Mouse (Mus musculus) liver, adult 2 months (tissue): ENCODE data around the gene Runx1. TPM values are rescaled to one million over a fixed set of nuclear protein-coding genes. Genes with fewer than 3 reads are reported as not detected.
A peak's percentile ranks its signal among the peaks of the same experiment; 100 is the strongest.

ENCODE experiments used
- DNase-seq: peaks from one replicate; pipeline ENCODE4 v3.0.0-alpha.2; 2011; ENCODE audit warnings: low read depth, low spot score; ENCODE audit errors: extremely low read depth
- H3K27ac ChIP-seq: fragments of 200-500 bp; replicated peaks from 2 replicates; pipeline ENCODE4 v1.5.1; 2012; ENCODE audit warnings: low read depth, mild to moderate bottlenecking, control low read depth, inconsistent platforms, low read length; ENCODE audit not compliant: insufficient read depth
- H3K27me3 ChIP-seq: fragments of 200-500 bp; 2 replicates; pipeline ENCODE4 v1.6.1; 2012; ENCODE audit warnings: mild to moderate bottlenecking, moderate library complexity, low read length, inconsistent platforms; ENCODE audit not compliant: control insufficient read depth, insufficient read depth
- H3K36me3 ChIP-seq: fragments of 200-500 bp; 2 replicates; pipeline ENCODE4 v1.6.1; 2012; ENCODE audit warnings: low read length, inconsistent platforms; ENCODE audit not compliant: control insufficient read depth, insufficient read depth
- H3K4me1 ChIP-seq: fragments of 200-500 bp; 2 replicates; pipeline ENCODE4 v1.6.1; 2011; ENCODE audit warnings: low read length; ENCODE audit not compliant: control insufficient read depth, insufficient read depth
- H3K4me3 ChIP-seq: fragments of 200-500 bp; 2 replicates; pipeline ENCODE4 v1.5.1; 2011; ENCODE audit warnings: low read depth, mild to moderate bottlenecking, control low read depth, low read length, moderate library complexity; ENCODE audit not compliant: insufficient read depth
- H3K79me2 ChIP-seq: fragments of 200-500 bp; 2 replicates; pipeline ENCODE4 v1.6.1; 2012; ENCODE audit warnings: inconsistent platforms, mild to moderate bottlenecking, low read length, moderate library complexity; ENCODE audit not compliant: control insufficient read depth, insufficient read depth
- H3K9ac ChIP-seq: fragments of 200-500 bp; 2 replicates; pipeline ENCODE4 v1.6.1; 2012; ENCODE audit warnings: low read depth, mild to moderate bottlenecking, control low read depth, inconsistent platforms, low read length
- CTCF ChIP-seq: fragments of 200-500 bp; IDR thresholded peaks from 2 replicates; pipeline ENCODE4 v1.5.1; 2011; ENCODE audit warnings: low read depth, low read length, control low read depth
- POLR2A ChIP-seq: fragments of 200-500 bp; IDR thresholded peaks from 2 replicates; pipeline ENCODE4 v1.6.1; 2011; ENCODE audit warnings: low read length, control low read depth; ENCODE audit not compliant: insufficient read depth; ENCODE audit errors: extremely low read depth
- WGBS: fragments of 180-500 bp; shearing (Covaris S2); methylation state at CpG from one replicate; pipeline ENCODE4 v1.1.7; 2018; 5-methylcytosine and 5-hydroxymethylcytosine counted together
- polyA plus RNA-seq: library from polyadenylated mRNA; depleted of rRNA; stranded (reverse); fragments of >200 nt; gene quantifications from 2 replicates; pipeline ENCODE4 v1.2.3, GENCODE M21; 2012
- total RNA-seq: library from RNA; depleted of rRNA; stranded (reverse); fragments of >200 nt; gene quantifications from 2 replicates; pipeline ENCODE4 v1.2.3, GENCODE M21; 2014

Gene Runx1
- total and polyA plus RNA-seq, 2 experiments, result 0.55 to 0.74 TPM

DNA sequence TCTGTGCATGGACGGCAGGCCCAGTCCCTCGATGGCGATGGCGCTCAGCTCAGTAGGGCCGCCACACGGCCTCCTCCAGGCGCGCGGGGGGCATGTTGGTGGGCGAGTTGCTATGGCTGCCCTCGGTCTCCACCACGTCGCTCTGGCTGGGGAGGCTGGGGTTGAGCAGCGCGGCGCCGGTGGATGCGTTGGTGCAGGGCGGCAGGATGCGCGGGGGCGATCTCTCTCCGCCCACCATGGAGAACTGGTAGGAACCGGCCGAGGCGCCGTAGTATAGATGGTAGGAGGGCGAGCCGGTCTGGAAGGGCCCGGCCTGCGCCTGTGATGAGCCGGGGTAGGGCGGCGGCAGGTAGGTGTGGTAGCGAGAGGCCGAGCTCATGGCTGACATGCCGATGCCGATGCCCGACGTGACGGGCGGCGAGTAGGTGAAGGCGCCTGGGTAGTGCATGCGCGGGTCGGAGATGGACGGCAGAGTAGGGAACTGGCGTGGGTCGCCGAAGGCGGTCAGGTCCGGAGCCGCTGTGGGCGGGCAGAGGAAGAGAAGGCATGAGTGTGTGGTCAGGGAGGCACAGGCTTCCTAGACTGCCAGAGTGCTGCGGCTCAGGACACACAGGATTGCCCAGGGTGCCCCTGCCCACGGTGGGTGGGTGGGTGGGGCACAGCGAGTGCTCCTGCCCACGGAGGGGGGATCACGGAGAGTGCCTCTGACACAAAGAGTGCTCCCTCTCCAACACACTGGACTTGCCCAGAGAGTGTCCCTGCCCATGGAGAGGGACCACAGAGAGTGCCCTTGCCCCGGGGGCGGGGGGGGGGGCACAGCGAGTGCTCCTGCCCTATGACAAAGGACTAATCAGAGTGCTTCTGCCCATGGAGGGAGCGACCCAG is 220.1 kb downstream of the Runx1 start:
- DNase-seq, result no peak
- H3K4me3 ChIP-seq, result peak overlapping the region; percentile 8; the same call in 1 of the 2 replicates

DNA sequence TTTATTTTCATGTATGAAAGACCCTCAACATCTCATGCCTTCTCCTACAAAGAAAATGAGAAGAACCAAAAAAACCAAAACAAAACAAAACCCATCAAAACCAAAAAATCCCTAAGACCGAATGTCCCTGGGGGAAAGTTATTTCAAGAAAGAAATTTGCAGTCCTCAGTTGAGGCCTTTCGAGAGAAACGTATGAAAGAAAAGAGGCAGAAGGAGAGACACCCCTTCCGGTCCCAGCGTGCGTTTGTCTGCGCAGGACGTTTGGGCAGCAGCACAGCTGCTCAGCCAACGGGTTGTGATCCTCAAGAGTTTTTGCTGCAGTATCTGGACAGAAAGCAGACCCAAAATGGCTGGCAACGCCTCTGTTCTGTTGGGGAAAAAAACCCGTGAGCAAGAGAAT is 223.4 kb downstream of the Runx1 start:
- 82% methylated on average over 11 of the region's 11 CpGs for WGBS
- Histone ChIP-seq H3K27me3 (peaks cover 4% of the 10 kb centered on the region), H3K79me2 (no peaks in the 10 kb centered on the region), H3K27ac (no peak overlapping the region), H3K4me1 (no peaks in the 10 kb centered on the region; the same call in 1 of the 2 replicates), H3K36me3 (no peaks in the 10 kb centered on the region), H3K9ac (no peak overlapping the region), H3K4me3 (no peak overlapping the region)
- DNase-seq, result no peak
- TF ChIP-seq POLR2A (no peak), CTCF (no peak)

More for the DNA sequence above, 220.1 kb downstream of the Runx1 start:
- peaks cover 18% of the 10 kb centered on the region for H3K4me1 ChIP-seq
- H3K27me3 ChIP-seq, result peaks cover 4% of the 10 kb centered on the region
- H3K79me2 ChIP-seq, result no peaks in the 10 kb centered on the region
- no peaks in the 10 kb centered on the region for H3K36me3 ChIP-seq
- H3K27ac ChIP-seq, result no peak overlapping the region
- TF ChIP-seq POLR2A, result no peak
- TF ChIP-seq CTCF, result no peak
- peak overlapping the region; percentile 41; the same call in 1 of the 2 replicates for H3K9ac ChIP-seq
- WGBS, result 20% methylated on average over 61 of the region's 64 CpGs

DNA sequence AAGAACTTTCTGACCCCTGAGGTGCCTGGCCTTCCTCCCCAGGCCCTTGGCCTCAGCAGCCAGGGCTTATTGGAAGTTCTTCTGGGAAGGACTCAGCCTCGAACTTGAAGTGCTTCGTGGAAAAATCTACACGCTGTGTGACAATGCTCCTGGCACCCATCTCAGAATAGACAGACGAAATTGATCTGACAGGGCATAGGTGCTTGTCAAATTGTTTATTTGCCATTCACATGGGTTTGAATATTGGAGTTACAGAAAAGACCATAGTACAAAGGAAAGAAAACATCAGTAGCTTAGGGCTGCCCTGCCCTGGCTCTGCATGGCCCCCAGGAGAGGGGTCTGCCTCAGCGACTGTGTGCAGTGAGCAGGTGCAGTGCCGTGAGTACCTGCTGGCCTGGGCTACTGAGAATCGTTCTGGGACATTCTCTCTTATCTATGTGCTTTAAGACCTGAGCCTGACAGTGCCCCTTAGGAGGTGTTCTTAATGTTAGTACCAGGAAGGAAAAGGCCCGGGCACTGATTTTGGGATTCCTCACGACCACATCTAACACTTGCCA is 224.6 kb downstream of the Runx1 start:
- WGBS, result 52% methylated on average over 9 of the region's 9 CpGs

DNA sequence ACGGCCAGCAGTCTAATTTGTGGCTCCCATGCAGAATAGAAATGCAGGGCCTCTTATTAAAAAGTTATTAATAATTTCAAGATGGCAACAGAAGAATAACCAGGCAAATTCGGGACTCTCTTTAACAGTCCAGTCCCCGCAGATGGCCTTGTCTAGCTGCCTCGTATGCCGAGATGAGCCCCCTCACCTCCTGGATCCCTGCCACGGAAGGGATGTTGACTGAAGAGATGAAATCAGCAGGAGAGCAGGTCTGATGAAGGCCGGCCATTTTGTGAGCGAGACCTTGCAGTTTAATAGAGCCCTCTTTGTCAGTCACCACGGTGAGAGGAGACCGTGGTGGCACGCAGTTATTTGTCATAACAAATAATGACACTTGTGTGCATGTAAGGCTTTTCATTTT is 226.5 kb downstream of the Runx1 start:
- 75% methylated on average over 11 of the region's 11 CpGs for WGBS
- no peak overlapping the region for H3K27ac ChIP-seq
- DNase-seq, result no peak
- no peak overlapping the region for H3K4me3 ChIP-seq
- no peaks in the 10 kb centered on the region for H3K36me3 ChIP-seq
- no peaks in the 10 kb centered on the region for H3K79me2 ChIP-seq
- TF ChIP-seq POLR2A (no peak), CTCF (no peak)
- no peaks in the 10 kb centered on the region for H3K4me1 ChIP-seq
- no peak overlapping the region for H3K9ac ChIP-seq
- no peaks in the 10 kb centered on the region; the same call in 1 of the 2 replicates for H3K27me3 ChIP-seq

More for the DNA sequence above, 224.6 kb downstream of the Runx1 start:
- DNase-seq, result peak; percentile 18
- Histone ChIP-seq H3K36me3 (no peaks in the 10 kb centered on the region), H3K4me1 (no peaks in the 10 kb centered on the region; the same call in 1 of the 2 replicates), H3K79me2 (no peaks in the 10 kb centered on the region), H3K4me3 (no peak overlapping the region), H3K27me3 (peaks cover 4% of the 10 kb centered on the region), H3K27ac (no peak overlapping the region), H3K9ac (no peak overlapping the region)
- TF ChIP-seq CTCF (no peak), POLR2A (no peak)

DNA sequence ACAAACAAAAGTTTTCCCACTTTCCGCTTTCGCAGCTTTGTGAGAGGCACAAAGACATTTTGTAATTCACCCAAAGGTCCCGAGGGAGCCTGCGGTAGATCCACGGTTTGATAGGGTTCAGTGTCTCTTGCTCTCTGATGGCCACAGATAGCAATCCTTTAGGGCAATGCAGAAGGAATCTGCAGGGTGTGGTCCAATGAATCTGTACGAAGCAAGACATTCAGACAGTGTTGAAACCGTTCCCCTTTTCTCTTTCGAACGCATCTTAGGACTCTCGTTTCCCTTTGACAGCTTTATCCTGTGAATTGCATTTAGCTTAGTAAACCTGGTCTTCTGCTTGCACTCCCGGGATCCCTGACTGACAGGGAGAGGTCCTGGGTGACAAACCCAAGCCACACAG is 228.3 kb downstream of the Runx1 start:
- Histone ChIP-seq H3K27me3 (no peaks in the 10 kb centered on the region; the same call in 1 of the 2 replicates), H3K9ac (no peak overlapping the region), H3K4me3 (no peak overlapping the region), H3K27ac (no peak overlapping the region), H3K79me2 (no peaks in the 10 kb centered on the region), H3K36me3 (no peaks in the 10 kb centered on the region), H3K4me1 (no peaks in the 10 kb centered on the region)
- WGBS, result 75% methylated on average over 11 of the region's 11 CpGs
- TF ChIP-seq POLR2A, result no peak
- no peak for TF ChIP-seq CTCF
- no peak for DNase-seq
